14 mouse cellular contexts compared by ENCODE assay signal in genomic region chr14:17983390-17983789, GRCm38 (mm10).
"Had no signal": no experiment of that assay in that cellular context is flagged by ENCODE, and none has a peak within 500 bp of the region (broad histone marks: within the 10 kb centered on the region; RNA-seq: fewer than 3 reads in every experiment).

No protein-coding gene starts in this region.

- H3K9ac ChIP-seq: limb, embryonic 12.5 days; limb, embryonic 15.5 days; liver, embryonic 13.5 days; neural tube, embryonic 12.5 days; neural tube, embryonic 15.5 days had no signal

- H3K4me1 ChIP-seq: limb, embryonic 12.5 days; limb, embryonic 15.5 days; liver, embryonic 13.5 days; neural tube, embryonic 12.5 days; neural tube, embryonic 15.5 days had no signal

- DNase-seq: kidney, adult 18-20 months; kidney, adult 9 months; kidney, postnatal 14 days; kidney, postnatal 4 days; left cerebral cortex, postnatal 4 days; liver, embryonic 13.5 days; lung, adult 2 months; midbrain, embryonic 14.5 days; thymus, postnatal 25 days had no signal

- H3K4me3 ChIP-seq: limb, embryonic 12.5 days; limb, embryonic 15.5 days; liver, embryonic 13.5 days; neural tube, embryonic 12.5 days; neural tube, embryonic 15.5 days had no signal

- H3K27me3 ChIP-seq: limb, embryonic 12.5 days; limb, embryonic 15.5 days; liver, embryonic 13.5 days; neural tube, embryonic 12.5 days; neural tube, embryonic 15.5 days had no signal

- H3K36me3 ChIP-seq: limb, embryonic 12.5 days; limb, embryonic 15.5 days; liver, embryonic 13.5 days; neural tube, embryonic 12.5 days; neural tube, embryonic 15.5 days had no signal

- H3K27ac ChIP-seq: limb, embryonic 12.5 days; limb, embryonic 15.5 days; liver, embryonic 13.5 days; neural tube, embryonic 12.5 days; neural tube, embryonic 15.5 days had no signal

- H3K4me2 ChIP-seq: limb, embryonic 12.5 days; limb, embryonic 15.5 days; liver, embryonic 13.5 days; midbrain, embryonic 11.5 days; neural tube, embryonic 12.5 days; neural tube, embryonic 15.5 days had no signal

- H3K9me3 ChIP-seq: limb, embryonic 12.5 days; limb, embryonic 15.5 days; liver, embryonic 13.5 days; neural tube, embryonic 12.5 days; neural tube, embryonic 15.5 days had no signal
